Mouse (Mus musculus): ENCODE measurements around the gene Cyp2c39. TPM values are rescaled to one million over a fixed set of nuclear protein-coding genes. Genes with fewer than 3 reads are reported as not detected.

Cyp2c39 gene
- not detected in 2 replicates for polyA plus RNA-seq (2021; fragmentation: Nextera tagmentation)
- long read RNA-seq, experiment 1: 0 reads
- long read RNA-seq, experiment 2: 0 reads

DNA sequence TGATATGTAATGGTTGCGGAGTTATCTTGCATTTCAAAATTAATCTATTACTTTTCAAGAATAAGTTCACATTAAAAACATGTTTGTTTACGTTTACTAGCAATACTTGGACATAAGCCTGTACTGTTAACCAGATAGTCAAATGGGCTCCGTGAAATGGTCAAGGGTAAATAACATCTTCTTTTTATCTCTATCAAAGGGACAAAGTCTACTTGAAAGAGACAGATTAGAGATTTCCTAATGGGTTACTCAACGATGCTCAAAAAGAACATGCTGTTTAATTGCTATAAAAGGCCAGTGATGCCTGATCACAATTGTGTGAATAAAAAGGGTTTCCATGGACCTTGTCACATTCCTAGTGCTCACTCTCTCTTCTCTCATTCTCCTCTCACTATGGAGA is at the start of gene Cyp2c39:
Gene Cyp2c39, plus strand, starts transcription at position 329 of the 400 bp plus-strand sequence.

DNA sequence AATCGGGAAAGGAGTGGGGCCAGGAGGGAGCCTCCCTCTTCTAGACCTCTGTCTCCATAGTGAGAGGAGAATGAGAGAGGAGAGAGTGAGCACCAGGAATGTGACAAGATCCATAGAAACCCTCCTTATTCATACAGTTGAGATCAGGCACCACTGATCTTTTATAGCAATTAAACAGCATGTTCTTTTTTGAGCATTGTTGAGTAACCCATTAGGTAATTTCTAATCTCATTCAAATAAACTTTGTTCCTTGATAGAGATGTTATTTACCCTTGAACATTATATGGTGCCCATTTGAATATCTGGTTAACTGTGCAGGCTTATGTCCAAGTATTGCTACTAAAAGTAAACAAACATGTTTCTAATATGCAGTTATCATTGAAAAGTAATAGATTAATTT is 47.7 kb upstream of the Cyp2c39 start, which contains the start of gene Cyp2c38:
Gene Cyp2c38, minus strand, starts transcription at position 135 of the 400 bp plus-strand sequence.

Other genes with a start within 250 kb of the Cyp2c39 start
- gene Cyp2c29, start 241.5 kb upstream of the Cyp2c39 start, polyA plus RNA-seq (2021; fragmentation: Nextera tagmentation): not detected in 2 replicates
- not detected in 2 replicates for gene Cyp2c38, start 47.8 kb upstream of the Cyp2c39 start, polyA plus RNA-seq (2021; fragmentation: Nextera tagmentation)
- gene Cyp2c67, start 138.2 kb downstream of the Cyp2c39 start, polyA plus RNA-seq (2021; fragmentation: Nextera tagmentation): not detected in 2 replicates
- not detected in 2 replicates for gene Cyp2c68, start 230.2 kb downstream of the Cyp2c39 start, polyA plus RNA-seq (2021; fragmentation: Nextera tagmentation)